Mouse (Mus musculus): ENCODE data around the gene Rilpl1.

- TF ChIP-seq CTCF (IDR thresholded peaks at IDR 0.05; ENCODE audit: borderline replicate concordance, extremely low read depth, insufficient read depth, insufficient read length) = no peak
- TF ChIP-seq POLR2A (IDR thresholded peaks at IDR 0.05; ENCODE audit: borderline replicate concordance, extremely low read depth, insufficient read depth, insufficient read length, poor library complexity, severe bottlenecking) = no peak
Measured at GRCm38 (mm10) chr5:124481714-124482113, 49.5 kb downstream of the Rilpl1 start.
